10 mouse cellular contexts compared by ENCODE assay signal in genomic region chr9:79109611-79110010, GRCm38 (mm10).
DNase-seq lines count a peak whose midpoint lies in the region; ATAC-seq lines count a peak whose summit lies in the region.
"Had no signal": no experiment of that assay in that cellular context is flagged by ENCODE, and none has a peak within 500 bp of the region (broad histone marks: within the 10 kb centered on the region; RNA-seq: fewer than 3 reads in every experiment).

No protein-coding gene starts in this region.

- no peaks in the 10 kb centered on the region for H3K27me3 ChIP-seq in heart, embryonic 10.5 days (ENCODE audit: insufficient read depth, poor library complexity, severe bottlenecking)
- H3K27me3 ChIP-seq: liver, embryonic 13.5 days had no signal

- no peaks in the 10 kb centered on the region for H3K36me3 ChIP-seq in heart, embryonic 10.5 days
- H3K36me3 ChIP-seq: liver, embryonic 13.5 days had no signal

- H3K9me3 ChIP-seq in heart, embryonic 10.5 days, result no peaks in the 10 kb centered on the region
- H3K9me3 ChIP-seq: liver, embryonic 13.5 days had no signal

- ATAC-seq in megakaryocyte progenitor cell, adult 5-6 weeks (replicated peaks; ENCODE audit: poor library complexity), result no peak

- no peak overlapping the region for H3K4me3 ChIP-seq in heart, embryonic 10.5 days
- H3K4me3 ChIP-seq: erythroblast, embryonic 14.5 days; liver, embryonic 13.5 days had no signal

- DNase-seq in heart, postnatal 4 days, result peak; percentile 18
- no peak for DNase-seq in heart, adult 9 months (ENCODE audit: low spot score in 2 of 2)
- peak; percentile 4 for DNase-seq in right cerebral cortex, adult 18-20 months
- no peak for DNase-seq in right cerebral cortex, postnatal 14 days
- peak; percentile 11 to 18 for DNase-seq in kidney, adult 8-10 months
- DNase-seq in thymus, postnatal 25 days, result no peak
- DNase-seq in heart, embryonic 10.5 days (ENCODE audit: low spot score), result no peak
- DNase-seq: liver, embryonic 13.5 days had no signal

- H3K4me1 ChIP-seq in heart, embryonic 10.5 days, result no peaks in the 10 kb centered on the region
- H3K4me1 ChIP-seq: liver, embryonic 13.5 days had no signal

- H3K27ac ChIP-seq in heart, embryonic 10.5 days, result no peak overlapping the region
- H3K27ac ChIP-seq: liver, embryonic 13.5 days had no signal

- WGBS in heart, embryonic 10.5 days, result 68% methylated on average over 2 of the region's 2 CpGs

Comparison
In these comparisons a context has a peak if more than half of its experiments do, and no peak if none do; other contexts are left out.
1. DNase-seq: peak in heart, postnatal 4 days (single experiment), right cerebral cortex, adult 18-20 months (single experiment) and kidney, adult 8-10 months (2 of 2); none in heart, adult 9 months (0 of 2), right cerebral cortex, postnatal 14 days (single experiment), thymus, postnatal 25 days (single experiment) and heart, embryonic 10.5 days (single experiment).